Mouse (Mus musculus): ENCODE measurements around the gene Gm17482. TPM values are rescaled to one million over a fixed set of nuclear protein-coding genes. Genes with fewer than 3 reads are reported as not detected.

The Gm17482 gene
- polyA plus RNA-seq, 1 experiment from 2014 or later = not detected

- no peaks in the 10 kb centered on the region for H3K9me3 ChIP-seq
- H3K27ac ChIP-seq = no peak overlapping the region
- no peak overlapping the region for H3K4me3 ChIP-seq
- H3K4me1 ChIP-seq (replicated peaks) = peaks cover 17% of the 10 kb centered on the region
- ATAC-seq (ENCODE audit: low FRiP score) = no peak
- WGBS = 91% methylated on average over 3 of the region's 3 CpGs
- peaks cover 4% of the 10 kb centered on the region; the same call in 1 of the 2 replicates for H3K27me3 ChIP-seq
- no peak overlapping the region for H3K9ac ChIP-seq
- no peak overlapping the region for H3K4me2 ChIP-seq
- H3K36me3 ChIP-seq = no peaks in the 10 kb centered on the region
Observed at GRCm38 (mm10) chr6:115255171-115255570, 28.0 kb downstream of the Gm17482 start.

GRCm38 (mm10) chr6:115260507-115260906 is 33.4 kb downstream of the Gm17482 start:
- H3K9ac ChIP-seq = no peak overlapping the region
- no peaks in the 10 kb centered on the region for H3K27me3 ChIP-seq
- no peak overlapping the region for H3K4me2 ChIP-seq
- whole genome bisulfite sequencing = 90% methylated on average over 3 of the region's 3 CpGs
- no peaks in the 10 kb centered on the region for H3K4me1 ChIP-seq (replicated peaks)
- no peak overlapping the region for H3K27ac ChIP-seq
- H3K9me3 ChIP-seq = no peaks in the 10 kb centered on the region
- ATAC-seq (ENCODE audit: low FRiP score) = no peak
- H3K36me3 ChIP-seq = peaks cover 24% of the 10 kb centered on the region
- H3K4me3 ChIP-seq = no peak overlapping the region

DNA sequence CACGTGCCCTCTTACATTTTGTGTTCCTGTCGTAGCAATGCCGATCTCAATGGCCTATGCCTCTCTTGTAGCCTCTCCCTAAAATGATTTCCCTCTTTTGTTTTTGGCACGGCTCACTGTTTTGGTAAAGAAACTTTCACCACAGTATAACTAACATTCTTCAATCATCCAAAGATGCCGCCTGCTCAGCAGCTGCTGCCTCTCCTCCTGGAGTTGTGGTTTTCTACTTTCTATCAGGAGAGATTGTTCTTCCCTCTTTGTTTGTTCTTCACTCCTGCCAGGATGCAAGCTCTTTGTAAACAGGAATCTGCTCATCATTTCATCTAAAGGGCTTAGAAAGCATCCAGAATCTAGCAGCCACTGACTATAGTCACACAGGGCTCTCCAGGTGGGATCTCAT is 39.6 kb downstream of the Gm17482 start:
- no peak for ATAC-seq (ENCODE audit: low FRiP score)
- H3K27me3 ChIP-seq = no peaks in the 10 kb centered on the region
- no peak overlapping the region for H3K9ac ChIP-seq
- H3K4me2 ChIP-seq = no peak overlapping the region
- H3K4me1 ChIP-seq (replicated peaks) = peaks cover 9% of the 10 kb centered on the region
- H3K9me3 ChIP-seq = no peaks in the 10 kb centered on the region
- WGBS = 86% methylated on average over 5 of the region's 5 CpGs
- H3K27ac ChIP-seq = no peak overlapping the region
- peaks cover 24% of the 10 kb centered on the region for H3K36me3 ChIP-seq
- H3K4me3 ChIP-seq = no peak overlapping the region

DNA sequence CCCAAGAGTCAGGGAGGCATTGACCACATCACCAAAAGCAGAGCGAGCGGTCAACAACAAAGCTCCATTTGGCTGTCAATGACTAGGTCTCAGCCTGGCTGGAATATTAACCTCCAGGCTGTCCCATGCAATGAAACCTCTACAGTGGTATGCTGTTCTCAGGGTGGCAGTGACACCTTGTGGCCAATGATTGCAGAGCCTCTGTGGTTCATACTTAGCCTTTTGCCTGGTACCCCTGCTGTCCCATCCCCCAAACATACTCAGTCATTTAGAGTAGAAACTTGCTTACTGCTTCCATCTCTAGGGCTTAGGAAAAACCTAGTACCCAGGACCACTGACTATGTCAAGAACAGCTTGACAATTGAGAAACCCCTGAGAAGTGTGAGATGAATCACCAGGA is 40.8 kb downstream of the Gm17482 start:
- WGBS = 62% methylated on average over 2 of the region's 2 CpGs
- Histone ChIP-seq H3K4me3 (no peak overlapping the region), H3K36me3 (peaks cover 19% of the 10 kb centered on the region), H3K4me2 (no peak overlapping the region), H3K27ac (no peak overlapping the region), H3K27me3 (no peaks in the 10 kb centered on the region), H3K9me3 (no peaks in the 10 kb centered on the region), H3K4me1 (replicated peaks) (peaks cover 14% of the 10 kb centered on the region), H3K9ac (no peak overlapping the region)
- ATAC-seq (ENCODE audit: low FRiP score) = peak; percentile 73; the same call in 1 of the 2 replicates

- 89% methylated on average over 10 of the region's 10 CpGs for WGBS
- ATAC-seq (ENCODE audit: low FRiP score) = no peak
- no peak overlapping the region for H3K27ac ChIP-seq
- H3K4me1 ChIP-seq (replicated peaks) = peaks cover 14% of the 10 kb centered on the region
- peaks cover 14% of the 10 kb centered on the region for H3K36me3 ChIP-seq
- H3K4me3 ChIP-seq = no peak overlapping the region
- H3K9me3 ChIP-seq = no peaks in the 10 kb centered on the region
- no peaks in the 10 kb centered on the region for H3K27me3 ChIP-seq
- H3K9ac ChIP-seq = no peak overlapping the region
- H3K4me2 ChIP-seq = no peak overlapping the region
Observed at GRCm38 (mm10) chr6:115268551-115269385, 41.6 kb downstream of the Gm17482 start.

DNA sequence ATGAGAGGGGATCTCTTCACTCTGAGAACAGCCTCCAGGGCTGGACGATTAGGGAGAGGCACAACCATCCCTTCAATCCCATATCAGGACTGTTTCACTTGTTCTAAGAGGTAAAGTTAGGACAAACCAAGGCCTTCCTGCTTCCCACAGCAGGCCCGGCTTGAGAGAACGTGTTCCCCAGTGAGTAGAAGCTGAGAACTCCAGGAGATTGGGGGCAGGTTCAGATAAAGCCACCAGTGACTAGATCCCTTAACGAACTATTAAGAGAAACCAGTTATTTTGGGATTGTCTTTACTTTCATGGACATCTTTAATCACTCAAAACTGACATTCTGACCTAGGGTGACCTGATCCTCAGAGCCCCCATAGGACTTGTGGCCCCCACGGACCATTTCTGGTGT is 42.4 kb downstream of the Gm17482 start:
- 86% methylated on average over 5 of the region's 5 CpGs for WGBS
- H3K4me2 ChIP-seq = no peak overlapping the region
- H3K4me1 ChIP-seq (replicated peaks) = peaks cover 14% of the 10 kb centered on the region
- no peak overlapping the region for H3K9ac ChIP-seq
- H3K27ac ChIP-seq = no peak overlapping the region
- no peak overlapping the region for H3K4me3 ChIP-seq
- ATAC-seq (ENCODE audit: low FRiP score) = no peak
- H3K27me3 ChIP-seq = no peaks in the 10 kb centered on the region
- H3K9me3 ChIP-seq = no peaks in the 10 kb centered on the region
- peaks cover 12% of the 10 kb centered on the region for H3K36me3 ChIP-seq

- H3K27ac ChIP-seq = no peak overlapping the region
- H3K9ac ChIP-seq = no peak overlapping the region
- no peaks in the 10 kb centered on the region for H3K9me3 ChIP-seq
- H3K36me3 ChIP-seq = peaks cover 8% of the 10 kb centered on the region
- no peak overlapping the region for H3K4me3 ChIP-seq
- peaks cover 14% of the 10 kb centered on the region for H3K4me1 ChIP-seq (replicated peaks)
- no peaks in the 10 kb centered on the region for H3K27me3 ChIP-seq
- no peak for ATAC-seq (ENCODE audit: low FRiP score)
- H3K4me2 ChIP-seq = no peak overlapping the region
- WGBS = 76% methylated on average over 2 of the region's 2 CpGs
Observed at GRCm38 (mm10) chr6:115270085-115270484, 42.9 kb downstream of the Gm17482 start.

GRCm38 (mm10) chr6:115271326-115271725 is 44.2 kb downstream of the Gm17482 start:
- Histone ChIP-seq H3K4me3 (no peak overlapping the region), H3K27me3 (no peaks in the 10 kb centered on the region), H3K4me1 (replicated peaks) (peaks cover 14% of the 10 kb centered on the region), H3K36me3 (peaks cover 6% of the 10 kb centered on the region; the same call in 1 of the 2 replicates), H3K27ac (no peak overlapping the region), H3K4me2 (no peak overlapping the region), H3K9ac (no peak overlapping the region), H3K9me3 (no peaks in the 10 kb centered on the region)
- 73% methylated on average over 3 of the region's 3 CpGs for WGBS
- ATAC-seq (ENCODE audit: low FRiP score) = no peak

DNA sequence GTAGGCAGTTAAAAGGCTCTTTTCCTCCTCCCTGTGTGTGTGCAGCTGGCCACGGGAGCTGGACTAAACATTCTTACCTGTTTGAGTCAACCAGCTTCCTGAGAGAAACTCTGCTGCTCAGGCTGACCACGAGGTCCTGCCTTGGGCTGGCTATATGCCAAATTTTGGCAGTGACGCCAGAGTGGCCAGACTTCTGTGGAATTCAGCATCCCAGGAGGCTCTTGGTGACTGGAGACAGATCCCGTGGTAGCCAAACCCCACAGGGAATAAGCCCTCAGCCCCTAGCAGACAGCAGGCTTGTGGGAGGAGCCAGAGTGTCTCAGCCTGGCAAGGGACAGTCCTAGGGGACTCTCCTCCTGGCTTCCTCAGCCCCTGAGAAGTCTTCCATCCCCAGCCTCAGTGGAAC is 44.7 kb downstream of the Gm17482 start:
- no peaks in the 10 kb centered on the region for H3K27me3 ChIP-seq
- no peak overlapping the region for H3K4me2 ChIP-seq
- no peaks in the 10 kb centered on the region for H3K9me3 ChIP-seq
- peaks cover 6% of the 10 kb centered on the region; the same call in 1 of the 2 replicates for H3K36me3 ChIP-seq
- no peak overlapping the region for H3K4me3 ChIP-seq
- peaks cover 14% of the 10 kb centered on the region for H3K4me1 ChIP-seq (replicated peaks)
- ATAC-seq (ENCODE audit: low FRiP score) = no peak
- H3K27ac ChIP-seq = no peak overlapping the region
- 22% methylated on average over 4 of the region's 4 CpGs for WGBS
- H3K9ac ChIP-seq = no peak overlapping the region

- Histone ChIP-seq H3K9me3 (no peaks in the 10 kb centered on the region), H3K9ac (no peak overlapping the region), H3K4me2 (no peak overlapping the region), H3K4me3 (no peak overlapping the region), H3K27ac (no peak overlapping the region), H3K36me3 (peaks cover 6% of the 10 kb centered on the region; the same call in 1 of the 2 replicates), H3K27me3 (no peaks in the 10 kb centered on the region), H3K4me1 (replicated peaks) (peaks cover 14% of the 10 kb centered on the region)
- ATAC-seq (ENCODE audit: low FRiP score) = no peak
- WGBS = 89% methylated on average over 10 of the region's 10 CpGs
Observed at GRCm38 (mm10) chr6:115273346-115273745, 46.2 kb downstream of the Gm17482 start.

GRCm38 (mm10) chr6:115274705-115275104 is 47.6 kb downstream of the Gm17482 start:
- Histone ChIP-seq H3K36me3 (peaks cover 6% of the 10 kb centered on the region), H3K27me3 (no peaks in the 10 kb centered on the region), H3K9me3 (no peaks in the 10 kb centered on the region), H3K4me3 (no peak overlapping the region), H3K4me2 (no peak overlapping the region), H3K4me1 (replicated peaks) (peaks cover 14% of the 10 kb centered on the region), H3K9ac (no peak overlapping the region), H3K27ac (no peak overlapping the region)
- ATAC-seq (ENCODE audit: low FRiP score) = no peak
- WGBS = 79% methylated on average over 9 of the region's 9 CpGs

DNA sequence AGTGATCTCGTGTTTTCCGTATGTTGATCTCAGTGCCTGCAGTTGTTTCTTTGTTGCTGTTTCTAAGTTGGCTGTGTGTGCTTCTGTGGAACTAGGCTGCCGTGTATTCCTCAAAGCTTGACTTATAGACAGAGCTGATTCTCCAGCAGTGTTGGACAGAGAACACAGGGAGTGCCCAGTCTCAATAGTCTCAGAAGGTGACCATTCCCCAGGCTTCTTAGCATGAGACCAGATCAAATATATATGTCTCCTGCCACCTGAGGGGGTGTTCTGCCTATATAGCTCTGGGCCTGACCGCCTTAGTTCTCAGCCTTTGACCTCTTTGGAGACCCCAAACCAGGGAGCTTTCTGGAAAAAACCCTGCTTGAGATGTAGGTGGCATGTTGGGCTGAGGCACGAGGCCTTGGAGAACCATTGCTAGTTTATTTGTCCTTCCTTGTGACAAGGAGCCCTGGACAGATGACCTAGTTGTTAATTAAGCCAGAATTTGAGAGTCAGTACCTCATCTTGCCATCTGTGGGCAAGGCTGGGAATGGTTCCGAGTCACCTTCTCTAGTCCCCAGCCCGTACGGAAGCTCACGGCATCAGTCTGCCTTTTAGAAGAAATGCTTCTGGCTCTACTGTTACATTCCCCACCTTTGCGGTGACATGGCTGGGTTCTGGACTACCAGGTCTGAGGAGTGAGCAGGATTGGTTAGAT is 48.1 kb downstream of the Gm17482 start:
- no peak overlapping the region for H3K9ac ChIP-seq
- H3K4me1 ChIP-seq (replicated peaks) = peaks cover 14% of the 10 kb centered on the region
- 92% methylated on average over 10 of the region's 10 CpGs for WGBS
- no peak overlapping the region for H3K4me3 ChIP-seq
- no peak overlapping the region for H3K27ac ChIP-seq
- no peaks in the 10 kb centered on the region for H3K27me3 ChIP-seq
- H3K4me2 ChIP-seq = no peak overlapping the region
- peaks cover 6% of the 10 kb centered on the region for H3K36me3 ChIP-seq
- no peak for ATAC-seq (ENCODE audit: low FRiP score)
- H3K9me3 ChIP-seq = no peaks in the 10 kb centered on the region
